Mouse (Mus musculus): ENCODE data around the gene Usp7. TPM values are rescaled to one million over a fixed set of nuclear protein-coding genes. Genes with fewer than 3 reads are reported as not detected.

Usp7 gene
- polyA plus RNA-seq, 1 experiment from 2014 or later: 26.5 TPM

GRCm38 (mm10) chr16:8686871-8687535 is 105.1 kb downstream of the Usp7 start:
- H3K4me3 ChIP-seq (replicated peaks): peak overlapping the region; percentile 50
- peak overlapping the region; percentile 81 for H3K9ac ChIP-seq
- H3K4me1 ChIP-seq (replicated peaks): peaks cover 76% of the 10 kb centered on the region
- H3K27me3 ChIP-seq: no peaks in the 10 kb centered on the region
- DNase-seq (peak; percentile 91), ATAC-seq (ENCODE audit: low read depth) (peak; percentile 98)
- H3K36me3 ChIP-seq: peaks cover 81% of the 10 kb centered on the region
- H3K9me3 ChIP-seq (replicated peaks): no peaks in the 10 kb centered on the region
- peak overlapping the region; percentile 99 for H3K27ac ChIP-seq
- H3K4me2 ChIP-seq: peak overlapping the region; percentile 74
- 23% methylated on average over 11 of the region's 11 CpGs for WGBS (ENCODE audit: insufficient replicate concordance)

GRCm38 (mm10) chr16:8686121-8686870 is 105.8 kb downstream of the Usp7 start:
- peak; percentile 81 for DNase-seq
- peak overlapping the region; percentile 50 for H3K4me3 ChIP-seq (replicated peaks)
- ATAC-seq (ENCODE audit: low read depth): peak; percentile 38
- H3K9me3 ChIP-seq (replicated peaks): no peaks in the 10 kb centered on the region
- H3K27me3 ChIP-seq: no peaks in the 10 kb centered on the region
- peaks cover 70% of the 10 kb centered on the region for H3K4me1 ChIP-seq (replicated peaks)
- whole genome bisulfite sequencing (ENCODE audit: insufficient replicate concordance): 22% methylated on average over 7 of the region's 7 CpGs
- peak overlapping the region; percentile 81 for H3K9ac ChIP-seq
- peaks cover 74% of the 10 kb centered on the region for H3K36me3 ChIP-seq
- peak overlapping the region; percentile 99 for H3K27ac ChIP-seq
- H3K4me2 ChIP-seq: peak overlapping the region; percentile 74

- ATAC-seq (ENCODE audit: low read depth) (no peak), DNase-seq (no peak)
- Histone ChIP-seq H3K4me2 (no peak overlapping the region), H3K9me3 (replicated peaks) (no peaks in the 10 kb centered on the region), H3K4me1 (replicated peaks) (peaks cover 71% of the 10 kb centered on the region), H3K4me3 (replicated peaks) (no peak overlapping the region), H3K9ac (peak overlapping the region; percentile 81), H3K27me3 (no peaks in the 10 kb centered on the region), H3K27ac (peak overlapping the region; percentile 99), H3K36me3 (peaks cover 62% of the 10 kb centered on the region)
- WGBS (ENCODE audit: insufficient replicate concordance): 73% methylated on average over 4 of the region's 4 CpGs
Observed at GRCm38 (mm10) chr16:8685087-8685486, 107.0 kb downstream of the Usp7 start.

DNA sequence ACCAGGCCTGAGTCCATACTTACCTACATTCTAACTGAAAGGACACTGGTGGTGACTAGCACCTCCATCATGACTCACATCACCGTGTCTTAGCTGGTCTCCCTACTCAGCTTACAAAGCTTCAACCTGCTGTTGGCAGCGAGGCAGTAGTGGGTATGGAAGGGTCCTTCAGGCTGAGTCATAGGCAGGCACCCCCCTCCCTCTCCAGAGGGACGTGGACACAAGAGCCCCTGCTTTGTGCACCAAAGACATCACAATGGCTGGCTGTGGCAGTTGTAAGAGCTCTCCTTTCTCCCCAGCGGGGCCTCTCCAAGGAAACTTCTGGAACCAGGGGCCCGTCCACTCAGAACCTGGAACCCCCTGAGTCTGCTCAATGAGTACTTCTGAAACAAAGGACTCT is 111.6 kb downstream of the Usp7 start, which contains the start of gene Gm5767:
Gene Gm5767 (plus strand): TSS at position 301 of the 400 bp plus-strand sequence.
- H3K9ac ChIP-seq: peak within 1 kb of the TSS; percentile 14; the same call in 1 of the 2 replicates
- peak within 1 kb of the TSS; percentile 97 for H3K27ac ChIP-seq
- no peak within 1 kb of the TSS for H3K4me3 ChIP-seq (replicated peaks)
- no peak within 1 kb of the TSS for H3K4me2 ChIP-seq
- H3K4me1 ChIP-seq (replicated peaks): peaks cover 71% of the 10 kb centered on the region
- no peaks in the 10 kb centered on the region for H3K9me3 ChIP-seq (replicated peaks)
- H3K36me3 ChIP-seq: peaks cover 26% of the 10 kb centered on the region
- no peak for ATAC-seq (ENCODE audit: low read depth)
- WGBS (ENCODE audit: insufficient replicate concordance): 76% methylated on average over 5 of the region's 5 CpGs
- no peak for DNase-seq
- H3K27me3 ChIP-seq: no peaks in the 10 kb centered on the region

GRCm38 (mm10) chr16:8679780-8680179 is 112.3 kb downstream of the Usp7 start:
- Histone ChIP-seq H3K4me2 (no peak overlapping the region), H3K4me1 (replicated peaks) (peaks cover 71% of the 10 kb centered on the region), H3K9ac (no peak overlapping the region), H3K9me3 (replicated peaks) (no peaks in the 10 kb centered on the region), H3K4me3 (replicated peaks) (no peak overlapping the region), H3K36me3 (peaks cover 19% of the 10 kb centered on the region), H3K27me3 (no peaks in the 10 kb centered on the region), H3K27ac (peak overlapping the region; percentile 97)
- ATAC-seq (ENCODE audit: low read depth) (no peak), DNase-seq (no peak)
- 55% methylated on average over 3 of the region's 3 CpGs for WGBS (ENCODE audit: insufficient replicate concordance)

DNA sequence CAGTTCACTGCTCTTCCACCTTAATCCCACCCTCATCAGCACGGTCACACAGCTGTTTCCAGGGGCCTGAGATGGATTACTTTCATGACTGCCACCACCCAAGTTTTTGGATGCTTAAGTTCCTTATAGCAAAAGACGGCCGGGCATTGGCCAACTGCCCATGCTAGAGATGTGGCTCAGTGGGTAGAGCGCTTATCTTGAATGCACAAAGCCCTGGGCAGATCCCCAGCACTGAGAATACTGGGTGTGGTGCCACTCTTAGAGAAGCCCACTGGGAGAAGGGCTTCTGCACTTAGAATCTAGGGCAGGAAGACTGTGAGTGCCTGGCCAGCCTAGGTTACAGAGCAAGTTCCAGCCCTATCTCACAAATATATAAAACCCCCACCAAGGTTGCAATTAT is 113.4 kb downstream of the Usp7 start:
- peak; percentile 46 for DNase-seq
- Histone ChIP-seq H3K36me3 (peaks cover 8% of the 10 kb centered on the region), H3K27me3 (no peaks in the 10 kb centered on the region), H3K27ac (peak overlapping the region; percentile 97), H3K4me3 (replicated peaks) (no peak overlapping the region), H3K4me2 (peak overlapping the region; percentile 39), H3K4me1 (replicated peaks) (peaks cover 74% of the 10 kb centered on the region), H3K9me3 (replicated peaks) (no peaks in the 10 kb centered on the region), H3K9ac (peak overlapping the region; percentile 58)
- 40% methylated on average over 4 of the region's 4 CpGs for WGBS (ENCODE audit: insufficient replicate concordance)
- ATAC-seq (ENCODE audit: low read depth): peak; percentile 49

DNA sequence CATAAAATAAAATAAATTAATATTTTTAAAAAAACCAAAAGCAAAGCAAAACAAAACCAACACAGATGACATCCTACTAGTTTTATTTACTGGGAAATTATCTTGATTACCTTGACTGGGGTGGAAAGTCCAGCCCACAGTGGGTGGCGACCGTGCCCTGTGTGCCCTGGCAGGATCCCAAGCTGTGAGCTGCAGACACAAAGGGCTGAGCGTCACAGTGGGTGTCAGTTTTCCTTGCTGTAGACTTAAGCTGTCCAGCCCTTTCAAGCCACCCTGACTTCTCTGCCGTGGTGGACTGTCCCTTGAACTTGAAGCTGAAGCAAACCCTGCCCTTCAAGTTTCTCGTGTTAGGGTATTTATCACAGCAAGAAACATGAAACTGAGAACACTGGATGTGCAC is 114.1 kb downstream of the Usp7 start:
- no peak; the same call in 1 of the 2 replicates for ATAC-seq (ENCODE audit: low read depth)
- H3K27ac ChIP-seq: peak overlapping the region; percentile 97
- peak overlapping the region; percentile 39 for H3K4me2 ChIP-seq
- no peak overlapping the region for H3K4me3 ChIP-seq (replicated peaks)
- H3K36me3 ChIP-seq: peaks cover 2% of the 10 kb centered on the region; the same call in 1 of the 2 replicates
- peak overlapping the region; percentile 58 for H3K9ac ChIP-seq
- peak; percentile 35 for DNase-seq
- 62% methylated on average over 5 of the region's 5 CpGs for WGBS (ENCODE audit: insufficient replicate concordance)
- no peaks in the 10 kb centered on the region for H3K9me3 ChIP-seq (replicated peaks)
- no peaks in the 10 kb centered on the region for H3K27me3 ChIP-seq
- H3K4me1 ChIP-seq (replicated peaks): peaks cover 81% of the 10 kb centered on the region

- peak; percentile 55 for DNase-seq
- H3K4me1 ChIP-seq (replicated peaks): peaks cover 88% of the 10 kb centered on the region
- H3K4me2 ChIP-seq: peak overlapping the region; percentile 70
- peak overlapping the region; percentile 73 for H3K9ac ChIP-seq
- peak overlapping the region; percentile 97 for H3K27ac ChIP-seq
- peak overlapping the region; percentile 36 for H3K4me3 ChIP-seq (replicated peaks)
- H3K9me3 ChIP-seq (replicated peaks): no peaks in the 10 kb centered on the region
- H3K27me3 ChIP-seq: no peaks in the 10 kb centered on the region
- 49% methylated on average over 4 of the region's 4 CpGs for WGBS (ENCODE audit: insufficient replicate concordance)
- no peaks in the 10 kb centered on the region for H3K36me3 ChIP-seq
- ATAC-seq (ENCODE audit: low read depth): no peak
Observed at GRCm38 (mm10) chr16:8676800-8677199, 115.3 kb downstream of the Usp7 start.

DNA sequence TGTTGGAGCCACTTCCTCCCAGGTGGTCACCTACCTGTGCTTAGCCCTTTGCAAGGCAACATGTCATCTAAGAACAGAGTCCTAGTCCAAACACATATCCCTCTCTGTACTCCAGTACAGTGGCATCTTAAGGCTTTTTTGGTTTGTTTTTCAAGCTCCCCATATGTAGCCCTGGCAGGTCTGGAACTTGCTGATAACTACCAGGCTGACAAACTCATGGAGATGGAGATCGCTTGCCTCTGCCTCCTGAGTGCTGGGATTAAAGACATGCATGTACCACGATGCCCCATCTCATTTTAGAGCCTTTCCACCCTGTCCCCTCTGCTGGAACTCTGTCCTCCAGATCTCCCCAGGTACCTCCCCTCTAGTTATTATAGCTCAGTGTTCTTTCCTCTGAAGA is 115.9 kb downstream of the Usp7 start:
- Histone ChIP-seq H3K27ac (peak overlapping the region; percentile 97), H3K9ac (peak overlapping the region; percentile 73), H3K4me3 (replicated peaks) (peak overlapping the region; percentile 36), H3K4me2 (peak overlapping the region; percentile 70), H3K27me3 (no peaks in the 10 kb centered on the region), H3K9me3 (replicated peaks) (no peaks in the 10 kb centered on the region), H3K4me1 (replicated peaks) (peaks cover 88% of the 10 kb centered on the region), H3K36me3 (no peaks in the 10 kb centered on the region)
- ATAC-seq (ENCODE audit: low read depth): peak; percentile 65
- peak; percentile 71 for DNase-seq
- 9% methylated on average over 2 of the region's 2 CpGs for WGBS (ENCODE audit: insufficient replicate concordance)

DNA sequence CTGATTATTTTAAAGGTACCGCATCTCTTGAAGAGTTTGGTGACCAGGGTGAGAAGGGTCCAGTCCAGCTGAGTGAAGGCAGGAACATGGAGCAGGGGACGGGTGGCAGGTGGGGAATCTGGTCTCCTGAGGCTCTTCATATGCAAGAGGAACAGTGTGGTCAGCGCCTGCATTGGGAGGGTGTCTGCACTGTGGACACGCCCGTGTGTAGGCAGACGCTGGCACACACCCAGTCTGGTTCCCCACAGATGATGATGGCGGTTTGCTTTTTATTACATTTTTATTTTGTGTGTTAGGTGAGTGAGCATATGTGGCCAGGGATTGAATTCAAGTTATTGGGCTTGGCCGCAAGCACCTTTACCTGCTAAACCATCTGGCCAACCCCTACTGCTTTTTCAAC is 116.5 kb downstream of the Usp7 start:
- no peaks in the 10 kb centered on the region for H3K9me3 ChIP-seq (replicated peaks)
- H3K4me2 ChIP-seq: peak overlapping the region; percentile 70
- peaks cover 90% of the 10 kb centered on the region for H3K4me1 ChIP-seq (replicated peaks)
- peak overlapping the region; percentile 36; the same call in 1 of the 2 replicates for H3K4me3 ChIP-seq (replicated peaks)
- no peaks in the 10 kb centered on the region for H3K27me3 ChIP-seq
- peak overlapping the region; percentile 97 for H3K27ac ChIP-seq
- DNase-seq: peak; percentile 51
- no peaks in the 10 kb centered on the region for H3K36me3 ChIP-seq
- peak; percentile 44 for ATAC-seq (ENCODE audit: low read depth)
- H3K9ac ChIP-seq: peak overlapping the region; percentile 73
- 36% methylated on average over 8 of the region's 8 CpGs for WGBS (ENCODE audit: insufficient replicate concordance)

DNA sequence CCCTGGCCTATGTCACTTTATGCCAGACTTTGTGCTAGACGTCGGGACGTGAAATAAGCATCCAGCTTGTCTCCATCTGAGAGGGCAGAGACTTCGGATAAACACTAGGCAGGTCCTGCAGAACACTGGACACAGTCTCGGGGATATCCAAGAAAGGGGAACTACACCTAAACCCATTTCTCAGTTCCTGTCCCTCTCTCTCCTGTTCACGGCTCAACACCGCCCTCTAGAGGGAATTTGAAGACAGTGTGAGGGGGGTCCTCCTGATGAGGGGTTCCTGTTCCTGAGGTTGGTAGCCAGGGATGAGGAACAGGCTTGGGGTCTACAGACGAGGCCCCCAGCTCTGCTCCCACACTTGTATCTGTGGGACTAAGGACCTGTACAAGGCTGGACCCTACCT is 117.9 kb downstream of the Usp7 start:
- Histone ChIP-seq H3K9ac (peak overlapping the region; percentile 92), H3K4me3 (replicated peaks) (0 out of 2 replicates have a peak overlapping the region, but pooled peaks have one; percentile 8), H3K9me3 (replicated peaks) (no peaks in the 10 kb centered on the region), H3K4me1 (replicated peaks) (peaks cover 90% of the 10 kb centered on the region), H3K27me3 (no peaks in the 10 kb centered on the region), H3K36me3 (peaks cover 2% of the 10 kb centered on the region; the same call in 1 of the 2 replicates), H3K27ac (peak overlapping the region; percentile 97), H3K4me2 (peak overlapping the region; percentile 94)
- DNase-seq (peak; percentile 61), ATAC-seq (ENCODE audit: low read depth) (no peak)
- WGBS (ENCODE audit: insufficient replicate concordance): 0% methylated on average over 8 of the region's 8 CpGs

All from liver, embryonic 13.5 days (tissue).